Mouse (Mus musculus) brain, embryonic 14.5 days (tissue): Measurements from ENCODE around the gene Lin9.

Experiments used
- CTCF ChIP-seq: fragments of 200-500 bp; IDR thresholded peaks from 2 replicates; pipeline ENCODE4 v1.5.1; 2012; ENCODE audit warnings: inconsistent platforms, mild to moderate bottlenecking, moderate library complexity, borderline replicate concordance; ENCODE audit not compliant: insufficient read depth, insufficient read length; ENCODE audit errors: extremely low read depth
- POLR2A ChIP-seq: fragments of 200-500 bp; IDR thresholded peaks from 2 replicates; pipeline ENCODE4 v1.6.1; 2012; ENCODE audit warnings: mild to moderate bottlenecking, inconsistent platforms, borderline replicate concordance; ENCODE audit not compliant: poor library complexity, insufficient read depth, insufficient read length, severe bottlenecking; ENCODE audit errors: extremely low read depth

- no peak for TF ChIP-seq CTCF
- TF ChIP-seq POLR2A: no peak
Observed at GRCm38 (mm10) chr1:180600578-180600977, 40.4 kb upstream of the Lin9 start.
